Mouse (Mus musculus) gonadal fat pad, adult 2 months (tissue): ENCODE data around the gene Prr22. TPM values are rescaled to one million over a fixed set of nuclear protein-coding genes. Genes with fewer than 3 reads are reported as not detected.

Experiments used
- DNase-seq: peaks from one replicate; pipeline ENCODE4 v3.0.0-alpha.2; 2012; ENCODE audit warnings: low read depth
- polyA plus RNA-seq: library from polyadenylated mRNA; depleted of rRNA; stranded (reverse); fragments of >200 nt; gene quantifications from 2 replicates; pipeline ENCODE4 v1.2.3, GENCODE M21; 2012; rRNA removed

Gene Prr22
- polyA plus RNA-seq, 1 experiment = 1.2 TPM

- no peak for DNase-seq
Observed at GRCm38 (mm10) chr17:56808518-56808917, 38.5 kb downstream of the Prr22 start.

DNA sequence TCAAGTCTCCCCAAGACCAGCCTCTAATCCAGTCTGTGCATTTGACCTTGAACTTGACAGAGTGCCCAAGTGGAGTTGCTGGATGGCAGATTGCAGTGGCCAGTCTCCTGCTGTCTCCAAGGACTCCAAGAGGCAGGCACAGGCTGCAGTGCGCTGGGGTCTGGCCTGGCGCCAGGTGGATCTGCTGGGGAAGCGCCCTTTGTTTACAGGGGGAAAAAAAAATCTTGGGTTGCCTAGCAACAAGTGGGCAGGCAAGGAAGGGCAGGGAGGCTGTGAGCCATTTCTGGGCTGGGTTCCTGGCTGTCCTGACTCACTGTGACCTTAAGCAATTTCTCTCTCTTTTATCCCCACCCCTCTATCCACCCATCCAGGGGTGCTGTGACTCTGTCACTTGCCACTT, 40.2 kb downstream of the Prr22 start:
- no peak for DNase-seq

DNA sequence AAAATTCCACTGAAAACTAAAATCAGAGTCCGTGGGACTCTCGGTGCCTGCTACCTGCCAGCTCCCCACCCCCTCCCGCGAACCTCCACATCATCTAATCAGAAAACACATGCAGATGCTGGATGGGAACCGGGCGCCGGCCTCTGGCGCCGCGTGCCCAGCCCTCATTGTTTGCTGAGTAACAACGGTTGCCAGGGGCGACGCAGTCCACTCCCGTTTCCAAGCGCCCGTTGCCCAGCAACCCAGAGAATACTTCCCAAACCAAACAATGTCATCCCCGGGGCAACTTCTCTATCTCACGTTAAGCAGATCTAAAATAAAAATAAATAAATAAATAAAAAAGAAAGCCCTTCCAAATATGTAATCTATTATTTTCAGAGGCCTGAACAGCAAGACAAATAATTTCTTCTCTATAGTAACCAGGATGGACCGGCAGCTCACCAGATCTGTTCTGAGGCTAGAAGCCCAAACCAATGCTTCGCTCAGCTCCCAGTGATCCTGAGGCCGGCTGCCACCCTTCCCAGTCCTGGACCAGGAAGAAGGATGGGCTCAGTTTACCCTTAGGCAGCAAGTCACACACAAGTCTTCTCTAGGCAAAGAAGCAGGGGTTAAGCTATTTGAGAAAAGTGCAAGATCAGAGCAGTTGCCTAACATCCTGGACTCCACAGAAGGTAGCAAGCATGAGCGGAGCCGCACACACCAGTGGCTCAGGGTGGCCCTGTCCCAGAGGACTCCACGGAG, 44.4 kb downstream of the Prr22 start:
- no peak for DNase-seq

DNA sequence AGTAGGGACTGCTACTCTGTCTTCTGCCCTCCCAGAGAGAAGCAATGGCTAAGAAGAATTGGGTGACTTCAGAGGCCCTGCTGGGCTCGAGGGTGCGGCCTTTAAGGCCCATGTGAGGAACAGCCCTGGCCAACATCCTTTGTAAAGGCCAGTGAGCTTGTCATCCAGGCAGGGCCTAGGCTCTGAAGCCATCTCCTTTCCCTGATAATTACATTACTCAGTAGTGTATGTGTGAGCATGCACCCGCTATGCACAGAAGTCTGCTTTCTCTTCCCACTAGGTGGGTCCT, 45.0 kb downstream of the Prr22 start:
- no peak for DNase-seq

- no peak for DNase-seq
Observed at GRCm38 (mm10) chr17:56818067-56818636, 48.1 kb downstream of the Prr22 start.

DNA sequence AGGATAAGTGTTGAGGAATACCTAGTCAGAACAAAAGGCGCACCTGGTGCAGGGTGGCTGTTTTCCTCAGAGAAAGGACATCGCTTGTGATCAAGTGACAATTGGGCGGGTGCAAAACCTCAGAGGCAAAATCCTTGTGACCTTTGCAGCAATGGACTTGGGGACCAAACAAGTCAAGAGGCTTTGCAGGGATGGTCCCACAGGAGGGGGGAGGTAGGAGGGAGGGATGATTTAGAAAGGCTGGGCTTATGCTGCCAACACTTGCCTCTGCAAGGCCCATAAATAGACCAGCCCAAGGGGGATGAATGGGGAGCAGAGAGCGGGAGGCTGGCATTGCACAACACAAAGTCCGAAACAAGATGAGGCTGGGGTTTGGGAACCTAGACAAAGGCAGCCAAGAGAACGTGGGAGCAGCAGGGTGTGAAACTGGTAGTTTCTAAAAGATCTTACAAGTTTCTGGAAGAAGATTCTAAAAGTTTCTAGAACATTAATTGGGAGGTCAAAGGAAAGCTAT, 49.0 kb downstream of the Prr22 start:
- DNase-seq = no peak

- DNase-seq = no peak
Observed at GRCm38 (mm10) chr17:56819694-56820111, 49.7 kb downstream of the Prr22 start.

Other genes with a start within 250 kb of the Prr22 start
- gene Gm20219, start 215.9 kb upstream of the Prr22 start, polyA plus RNA-seq = 8.5 and 8.9 TPM in 2 replicates
- gene Safb2, start 185.7 kb upstream of the Prr22 start, polyA plus RNA-seq = 50.2 and 69.5 TPM in 2 replicates
- 55.4 and 98.6 TPM in 2 replicates for gene Safb, start 185.4 kb upstream of the Prr22 start, polyA plus RNA-seq
- gene 2410015M20Rik, start 160.5 kb upstream of the Prr22 start, polyA plus RNA-seq = 338 and 383 TPM in 2 replicates
- 2,140 and 2,535 TPM in 2 replicates for gene Rpl36, start 156.8 kb upstream of the Prr22 start, polyA plus RNA-seq
- 70.3 and 78.0 TPM in 2 replicates for gene Lonp1, start 143.4 kb upstream of the Prr22 start, polyA plus RNA-seq
- 1.2 and 1.8 TPM in 2 replicates for gene Catsperd, start 142.1 kb upstream of the Prr22 start, polyA plus RNA-seq
- 63.4 and 68.3 TPM in 2 replicates for gene Ranbp3, start 97.0 kb upstream of the Prr22 start, polyA plus RNA-seq
- 512 and 651 TPM in 2 replicates for gene Ndufa11, start 52.5 kb upstream of the Prr22 start, polyA plus RNA-seq
- gene Vmac, start 52.2 kb upstream of the Prr22 start, polyA plus RNA-seq = 41.8 and 58.2 TPM in 2 replicates
- gene Nrtn, start 12.7 kb upstream of the Prr22 start, polyA plus RNA-seq = 17.9 and 22.6 TPM in 2 replicates
- gene Dus3l, start 5.5 kb upstream of the Prr22 start, polyA plus RNA-seq = 48.3 and 52.0 TPM in 2 replicates
- gene Rfx2, start 60.8 kb downstream of the Prr22 start, polyA plus RNA-seq = 11.2 and 13.1 TPM in 2 replicates
- 0.74 and 1.5 TPM in 2 replicates for gene Acsbg2, start 104.2 kb downstream of the Prr22 start, polyA plus RNA-seq
- 0.23 and 0.38 TPM in 2 replicates for gene 1700061G19Rik, start 105.2 kb downstream of the Prr22 start, polyA plus RNA-seq
- gene Mllt1, start 165.2 kb downstream of the Prr22 start, polyA plus RNA-seq = 33.6 and 36.4 TPM in 2 replicates
- gene Acer1, start 211.9 kb downstream of the Prr22 start, polyA plus RNA-seq = not detected in 2 replicates
- gene Clpp, start 220.1 kb downstream of the Prr22 start, polyA plus RNA-seq = 171 and 183 TPM in 2 replicates
- 32.3 and 38.3 TPM in 2 replicates for gene Alkbh7, start 227.1 kb downstream of the Prr22 start, polyA plus RNA-seq
- gene Pspn, start 229.8 kb downstream of the Prr22 start, polyA plus RNA-seq = not detected in 2 replicates
- gene Gtf2f1, start 241.0 kb downstream of the Prr22 start, polyA plus RNA-seq = 32.5 and 37.8 TPM in 2 replicates
- gene Gm17949, start 241.2 kb downstream of the Prr22 start, polyA plus RNA-seq = 0.20 and 0.47 TPM in 2 replicates